Mouse (Mus musculus) kidney, embryonic 15.5 days (tissue): ENCODE results near the gene Satb2. TPM values are rescaled to one million over a fixed set of nuclear protein-coding genes. Genes with fewer than 3 reads are reported as not detected.
"Not testable (repeated sequence)": the region's sequence is repeated elsewhere in the genome, so short reads cannot be mapped to it uniquely, and the experiment has no call there.

Experiments
- ATAC-seq: fragments of 200-750 bp; cut with Nextera tagmentation; replicated peaks from 2 replicates; pipeline ENCODE4 v1.8.0; 2017; ENCODE audit warnings: moderate TSS enrichment; ENCODE audit not compliant: low FRiP score
- H3K27ac ChIP-seq: fragments of 300-500 bp; sonication (generic); 2 replicates; pipeline ENCODE4 v1.5.1; 2015; ENCODE audit warnings: mild to moderate bottlenecking, inconsistent platforms
- H3K27me3 ChIP-seq: fragments of 300-500 bp; sonication (generic); 2 replicates; pipeline ENCODE4 v1.6.1; 2015; ENCODE audit warnings: inconsistent platforms
- H3K36me3 ChIP-seq: fragments of 300-500 bp; sonication (generic); 2 replicates; pipeline ENCODE4 v1.6.1; 2015; ENCODE audit warnings: inconsistent platforms
- H3K4me1 ChIP-seq: fragments of 300-500 bp; sonication (generic); 2 replicates; pipeline ENCODE4 v1.6.1; 2015; ENCODE audit warnings: inconsistent platforms
- H3K4me2 ChIP-seq: fragments of 300-500 bp; sonication (generic); 2 replicates; pipeline ENCODE4 v1.6.1; 2015; ENCODE audit warnings: moderate library complexity, mild to moderate bottlenecking, inconsistent platforms
- H3K4me3 ChIP-seq: fragments of 300-500 bp; sonication (generic); replicated peaks from 2 replicates; pipeline ENCODE4 v1.5.1; 2015; ENCODE audit warnings: mild to moderate bottlenecking, inconsistent platforms
- H3K9ac ChIP-seq: fragments of 300-500 bp; sonication (generic); 2 replicates; pipeline ENCODE4 v1.6.1; 2015; ENCODE audit warnings: mild to moderate bottlenecking, inconsistent platforms
- H3K9me3 ChIP-seq: fragments of 300-500 bp; sonication (generic); replicated peaks from 2 replicates; pipeline ENCODE4 v1.6.1; 2016; ENCODE audit warnings: inconsistent platforms
- WGBS: fragments of 180-500 bp; shearing (Covaris S2); methylation state at CpG from one replicate; pipeline ENCODE4 v1.1.7; 2015; ENCODE audit warnings: mixed read lengths; 5-methylcytosine and 5-hydroxymethylcytosine counted together
- polyA plus RNA-seq: library from polyadenylated mRNA; unstranded; fragments of >200 nt; fragmentation: Nextera tagmentation; extraction: Ambion mirVana; gene quantifications from 2 replicates; pipeline ENCODE4 v1.2.1, GENCODE M21; 2015

The Satb2 gene
- polyA plus RNA-seq, 1 experiment from 2014 or later, result 1.7 TPM

DNA sequence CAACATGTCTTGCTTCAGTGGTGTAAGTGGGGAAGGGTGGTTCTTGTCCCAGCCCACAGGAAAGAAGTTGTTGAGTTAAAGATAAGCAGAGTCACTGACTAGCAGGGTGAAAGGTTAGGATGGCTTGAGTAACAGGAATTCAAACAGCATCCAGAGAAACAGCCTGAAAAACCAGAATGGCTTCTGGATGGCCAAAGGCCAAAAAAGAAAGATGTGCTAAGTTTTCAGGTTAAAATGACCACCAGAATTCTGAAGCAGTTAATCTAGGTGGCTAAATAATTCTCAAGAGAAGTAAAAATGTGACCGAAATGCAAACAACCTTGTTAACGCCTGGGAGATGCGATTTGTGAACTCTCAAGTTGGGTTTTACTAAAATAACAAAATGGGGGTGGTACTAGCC, 167.0 kb downstream of the Satb2 start:
- Histone ChIP-seq H3K9me3 (no peaks in the 10 kb centered on the region), H3K4me1 (no peaks in the 10 kb centered on the region), H3K4me2 (no peak overlapping the region), H3K27ac (no peak overlapping the region), H3K4me3 (no peak overlapping the region), H3K27me3 (no peaks in the 10 kb centered on the region), H3K9ac (no peak overlapping the region), H3K36me3 (no peaks in the 10 kb centered on the region)
- WGBS, result 85% methylated on average over 3 of the region's 3 CpGs
- no peak for ATAC-seq

DNA sequence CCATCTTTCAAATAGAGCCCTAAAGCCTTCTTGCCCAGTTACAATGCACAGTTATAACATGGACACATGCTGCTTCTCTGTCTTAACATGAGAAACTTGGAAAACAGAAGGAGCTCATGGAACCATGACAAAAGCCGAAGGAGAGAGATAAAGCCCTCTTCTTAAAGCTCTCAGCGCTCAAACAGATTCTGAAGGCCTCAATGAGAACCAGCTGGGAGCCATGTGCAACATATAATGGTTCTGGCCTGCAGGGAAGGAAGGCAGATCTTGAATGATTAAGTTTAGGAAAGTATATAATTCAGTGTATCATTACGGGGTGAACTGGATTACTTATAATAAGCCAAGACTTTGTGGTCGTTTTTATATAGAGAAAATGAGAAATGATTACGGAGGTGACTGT, 172.4 kb downstream of the Satb2 start:
- ATAC-seq, result no peak
- Histone ChIP-seq H3K4me1 (no peaks in the 10 kb centered on the region), H3K27me3 (no peaks in the 10 kb centered on the region), H3K4me2 (no peak overlapping the region), H3K27ac (no peak overlapping the region), H3K9me3 (no peaks in the 10 kb centered on the region), H3K4me3 (no peak overlapping the region), H3K36me3 (no peaks in the 10 kb centered on the region), H3K9ac (no peak overlapping the region)
- WGBS, result 86% methylated on average over 5 of the region's 5 CpGs

GRCm38 (mm10) chr1:56800611-56801010, 177.8 kb downstream of the Satb2 start:
- no peak overlapping the region for H3K4me3 ChIP-seq
- no peak overlapping the region for H3K9ac ChIP-seq
- no peak overlapping the region for H3K27ac ChIP-seq
- H3K4me2 ChIP-seq, result no peak overlapping the region
- no peaks in the 10 kb centered on the region for H3K27me3 ChIP-seq
- no peak for ATAC-seq
- no peaks in the 10 kb centered on the region for H3K4me1 ChIP-seq
- peaks cover 4% of the 10 kb centered on the region; the same call in 1 of the 2 replicates for H3K36me3 ChIP-seq
- WGBS, result 80% methylated on average over 7 of the region's 7 CpGs
- H3K9me3 ChIP-seq, result no peaks in the 10 kb centered on the region

GRCm38 (mm10) chr1:56795016-56795608, 183.3 kb downstream of the Satb2 start:
- H3K36me3 ChIP-seq, result peaks cover 4% of the 10 kb centered on the region; the same call in 1 of the 2 replicates
- H3K27ac ChIP-seq, result no peak overlapping the region
- no peak for ATAC-seq
- no peak overlapping the region for H3K4me2 ChIP-seq
- WGBS, result 74% methylated on average over 19 of the region's 19 CpGs
- H3K4me1 ChIP-seq, result no peaks in the 10 kb centered on the region
- no peak overlapping the region for H3K9ac ChIP-seq
- no peak overlapping the region for H3K4me3 ChIP-seq
- no peaks in the 10 kb centered on the region for H3K9me3 ChIP-seq
- H3K27me3 ChIP-seq, result no peaks in the 10 kb centered on the region

DNA sequence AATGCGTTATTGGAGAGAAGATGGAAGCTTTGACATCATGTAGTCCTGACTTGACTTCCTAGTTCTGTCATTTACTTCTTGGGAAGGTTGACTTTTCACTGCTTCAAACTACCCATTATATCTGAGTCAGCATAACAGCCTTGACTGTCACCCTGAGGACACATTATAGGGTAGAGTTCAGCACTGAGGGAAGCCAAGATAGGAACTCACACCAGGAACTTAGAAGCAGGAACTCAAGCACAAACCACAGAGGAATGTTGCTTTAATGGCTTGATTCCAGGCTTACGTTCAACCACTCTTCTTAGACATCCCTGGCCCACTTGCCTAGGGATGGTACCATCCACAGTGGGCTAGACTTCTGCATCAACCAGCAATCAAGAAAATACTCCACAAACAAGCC, 188.8 kb downstream of the Satb2 start:
- no peak overlapping the region for H3K4me2 ChIP-seq
- H3K36me3 ChIP-seq, result no peaks in the 10 kb centered on the region
- no peak overlapping the region for H3K27ac ChIP-seq
- no peaks in the 10 kb centered on the region for H3K4me1 ChIP-seq
- H3K9me3 ChIP-seq, result no peaks in the 10 kb centered on the region
- ATAC-seq, result no peak
- no peak overlapping the region for H3K4me3 ChIP-seq
- no peak overlapping the region for H3K9ac ChIP-seq
- no peaks in the 10 kb centered on the region for H3K27me3 ChIP-seq
- WGBS, result 87% methylated on average over 2 of the region's 2 CpGs

DNA sequence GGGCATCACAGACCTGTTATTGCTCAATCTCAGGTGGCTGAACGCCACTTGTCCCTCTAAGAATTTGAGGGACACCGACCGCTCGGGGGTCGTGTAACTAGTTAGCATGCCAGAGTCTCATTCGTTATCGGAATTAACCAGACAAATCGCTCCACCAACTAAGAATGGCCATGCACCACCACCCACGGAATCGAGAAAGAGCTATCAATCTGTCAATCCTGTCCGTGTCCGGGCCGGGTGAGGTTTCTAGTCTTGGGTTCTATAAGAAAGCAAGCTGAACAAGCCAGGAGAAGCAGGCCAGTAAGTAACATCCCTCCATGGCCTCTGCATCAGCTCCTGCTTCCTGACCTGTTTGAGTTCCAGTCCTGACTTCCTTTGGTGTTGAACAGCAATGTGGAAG, 196.3 kb downstream of the Satb2 start:
- not testable (repeated sequence) for H3K36me3 ChIP-seq, H3K4me1 ChIP-seq, H3K9ac ChIP-seq, H3K4me2 ChIP-seq, H3K4me3 ChIP-seq, H3K27ac ChIP-seq, H3K27me3 ChIP-seq, H3K9me3 ChIP-seq
- WGBS, result 77% methylated on average over 13 of the region's 13 CpGs
- ATAC-seq, result peak; percentile 85

- WGBS, result 63% methylated on average over 1 of the region's 1 CpGs
- Histone ChIP-seq H3K4me2 (no peak overlapping the region), H3K36me3 (no peaks in the 10 kb centered on the region), H3K4me3 (no peak overlapping the region), H3K9ac (no peak overlapping the region), H3K9me3 (no peaks in the 10 kb centered on the region), H3K4me1 (no peaks in the 10 kb centered on the region), H3K27me3 (no peaks in the 10 kb centered on the region), H3K27ac (no peak overlapping the region)
- ATAC-seq, result peak; percentile 22; the same call in 1 of the 2 replicates
Observed at GRCm38 (mm10) chr1:56764205-56764604, 214.2 kb downstream of the Satb2 start.

GRCm38 (mm10) chr1:56761512-56761911, 216.9 kb downstream of the Satb2 start:
- no peak for ATAC-seq
- WGBS, result 95% methylated on average over 1 of the region's 1 CpGs
- no peak overlapping the region for H3K4me2 ChIP-seq

DNA sequence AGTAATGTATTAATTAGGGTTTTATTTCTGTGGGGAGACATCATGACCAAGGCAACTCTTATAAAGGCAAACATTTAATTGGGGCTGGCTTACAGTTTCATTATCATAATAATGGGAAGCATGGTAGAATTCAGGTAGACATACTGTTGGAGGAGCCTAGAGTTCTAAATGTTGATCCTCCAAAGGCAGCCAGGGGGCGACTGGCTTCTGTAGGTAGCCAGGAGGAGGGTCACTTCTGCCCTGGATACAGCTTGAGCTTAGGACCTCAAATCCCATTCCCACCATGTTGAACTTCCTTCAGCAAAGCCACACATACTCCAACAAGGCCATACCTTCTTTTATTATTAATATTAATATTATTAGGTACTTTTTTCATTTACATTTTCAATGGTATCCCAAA, 225.2 kb downstream of the Satb2 start:
- no peak overlapping the region for H3K9ac ChIP-seq
- no peaks in the 10 kb centered on the region for H3K27me3 ChIP-seq
- H3K4me2 ChIP-seq, result no peak overlapping the region
- 70% methylated on average over 1 of the region's 1 CpGs for WGBS
- H3K36me3 ChIP-seq, result no peaks in the 10 kb centered on the region
- H3K9me3 ChIP-seq, result no peaks in the 10 kb centered on the region
- ATAC-seq, result no peak
- H3K27ac ChIP-seq, result no peak overlapping the region
- H3K4me1 ChIP-seq, result no peaks in the 10 kb centered on the region
- H3K4me3 ChIP-seq, result no peak overlapping the region

More at GRCm38 (mm10) chr1:56761512-56761911, 216.9 kb downstream of the Satb2 start:
- H3K4me1 ChIP-seq, result no peaks in the 10 kb centered on the region
- no peak overlapping the region for H3K4me3 ChIP-seq
- H3K9me3 ChIP-seq, result no peaks in the 10 kb centered on the region
- no peak overlapping the region for H3K9ac ChIP-seq
- no peaks in the 10 kb centered on the region for H3K36me3 ChIP-seq
- H3K27me3 ChIP-seq, result no peaks in the 10 kb centered on the region
- H3K27ac ChIP-seq, result no peak overlapping the region

DNA sequence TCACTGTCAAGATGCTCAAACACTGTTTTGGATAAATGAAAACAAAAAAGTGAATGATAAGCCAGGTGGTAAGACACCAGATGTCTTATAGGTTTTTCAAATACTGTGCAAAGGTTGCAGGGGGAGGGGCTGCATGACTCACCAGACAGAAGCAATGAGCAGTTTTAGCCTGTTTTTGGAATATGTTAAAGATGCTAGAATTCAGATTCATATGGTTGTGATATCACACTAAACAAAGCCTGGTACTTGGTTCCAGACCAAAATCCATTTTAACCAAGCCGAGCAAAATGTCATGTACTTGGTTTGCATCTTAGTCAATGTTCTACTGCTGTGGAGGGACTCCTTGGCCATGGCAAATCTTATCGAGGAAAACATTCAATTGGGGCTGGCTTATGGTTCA, 227.8 kb downstream of the Satb2 start:
- Histone ChIP-seq H3K27ac (no peak overlapping the region), H3K9ac (no peak overlapping the region), H3K27me3 (no peaks in the 10 kb centered on the region), H3K36me3 (no peaks in the 10 kb centered on the region), H3K4me2 (no peak overlapping the region), H3K4me3 (no peak overlapping the region), H3K4me1 (no peaks in the 10 kb centered on the region), H3K9me3 (no peaks in the 10 kb centered on the region)
- WGBS, result 87% methylated on average over 2 of the region's 2 CpGs
- no peak for ATAC-seq

DNA sequence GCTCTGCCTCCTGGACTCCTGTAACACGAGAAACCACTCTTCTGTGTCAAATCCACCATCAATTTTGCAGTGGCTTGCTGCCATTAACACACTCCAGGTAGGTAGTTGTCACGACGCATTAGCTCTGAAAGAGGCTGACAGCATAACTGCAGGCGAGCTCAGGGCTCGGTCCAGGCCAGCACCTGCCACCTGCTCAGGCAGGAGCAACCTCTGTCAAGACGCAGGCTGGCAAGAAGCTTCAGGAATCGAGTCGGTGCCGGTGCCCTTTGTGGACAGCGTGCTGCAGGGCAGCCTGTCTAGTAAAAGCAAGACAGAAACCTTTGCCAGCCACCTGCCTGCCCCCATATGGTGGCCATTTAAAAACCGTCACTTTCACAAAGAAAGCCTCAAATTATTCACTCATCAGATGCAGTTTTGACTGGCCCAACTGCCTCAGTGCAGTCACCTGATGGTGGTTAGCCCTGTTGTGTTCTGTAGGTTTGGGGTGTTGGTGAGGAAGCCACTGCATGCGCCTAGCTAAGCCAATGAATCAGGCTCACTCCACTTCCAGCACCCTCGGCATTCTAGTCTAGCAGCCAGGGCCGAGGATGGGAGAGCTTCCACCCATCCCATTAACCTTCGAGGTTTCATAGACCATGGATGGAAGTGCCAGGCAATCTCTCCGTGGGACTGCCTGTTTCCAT, 228.7 kb downstream of the Satb2 start:
- no peaks in the 10 kb centered on the region for H3K9me3 ChIP-seq
- no peak overlapping the region for H3K4me3 ChIP-seq
- no peak overlapping the region for H3K27ac ChIP-seq
- H3K27me3 ChIP-seq, result no peaks in the 10 kb centered on the region
- no peak overlapping the region for H3K4me2 ChIP-seq
- no peak for ATAC-seq
- H3K9ac ChIP-seq, result no peak overlapping the region
- no peaks in the 10 kb centered on the region for H3K36me3 ChIP-seq
- H3K4me1 ChIP-seq, result no peaks in the 10 kb centered on the region
- WGBS, result 75% methylated on average over 16 of the region's 16 CpGs

GRCm38 (mm10) chr1:56748876-56749493, 229.5 kb downstream of the Satb2 start:
- no peak overlapping the region for H3K4me2 ChIP-seq
- H3K9ac ChIP-seq, result no peak overlapping the region
- H3K9me3 ChIP-seq, result no peaks in the 10 kb centered on the region
- no peaks in the 10 kb centered on the region for H3K4me1 ChIP-seq
- 81% methylated on average over 11 of the region's 11 CpGs for WGBS
- H3K27me3 ChIP-seq, result no peaks in the 10 kb centered on the region
- ATAC-seq, result no peak
- no peaks in the 10 kb centered on the region for H3K36me3 ChIP-seq
- H3K27ac ChIP-seq, result no peak overlapping the region
- H3K4me3 ChIP-seq, result no peak overlapping the region
